Mouse (Mus musculus) stomach, postnatal 0 days (tissue): Measurements from ENCODE around the gene Kcnj14. TPM values are rescaled to one million over a fixed set of nuclear protein-coding genes. Genes with fewer than 3 reads are reported as not detected.

Experiments used
- ATAC-seq: fragments of 200-750 bp; cut with Nextera tagmentation; 2 replicates; pipeline ENCODE4 v1.8.0; 2017; ENCODE audit not compliant: low FRiP score, low TSS enrichment
- DNase-seq: peaks from one replicate; pipeline ENCODE4 v3.0.0-alpha.2; 2016; ENCODE audit warnings: low spot score
- H3K27ac ChIP-seq: fragments of 300-500 bp; sonication (generic); replicated peaks from 2 replicates; pipeline ENCODE4 v1.5.1; 2014; ENCODE audit warnings: mild to moderate bottlenecking, control low read depth
- H3K27me3 ChIP-seq: fragments of 300-500 bp; sonication (generic); 2 replicates; pipeline ENCODE4 v1.6.1; 2014; ENCODE audit warnings: low read length; ENCODE audit not compliant: control insufficient read depth, insufficient read depth
- H3K36me3 ChIP-seq: fragments of 300-500 bp; sonication (generic); 2 replicates; pipeline ENCODE4 v1.6.1; 2014; ENCODE audit warnings: low read length, mixed read lengths; ENCODE audit not compliant: control insufficient read depth, insufficient read depth
- H3K4me1 ChIP-seq: fragments of 300-500 bp; sonication (generic); replicated peaks from 2 replicates; pipeline ENCODE4 v1.6.1; 2014; ENCODE audit warnings: antibody characterized with exemption; ENCODE audit not compliant: control insufficient read depth, insufficient read depth
- H3K4me2 ChIP-seq: fragments of 300-500 bp; sonication (generic); replicated peaks from 2 replicates; pipeline ENCODE4 v1.6.1; 2014; ENCODE audit warnings: low read depth, mild to moderate bottlenecking, control low read depth, moderate library complexity
- H3K4me3 ChIP-seq: fragments of 300-500 bp; sonication (generic); 2 replicates; pipeline ENCODE4 v1.5.1; 2014; ENCODE audit warnings: low read depth, low read length, control low read depth
- H3K9ac ChIP-seq: fragments of 300-500 bp; sonication (generic); 2 replicates; pipeline ENCODE4 v1.6.1; 2014; ENCODE audit warnings: mild to moderate bottlenecking, low read length, control low read depth, mixed read lengths
- H3K9me3 ChIP-seq: fragments of 300-500 bp; sonication (generic); 2 replicates; pipeline ENCODE4 v1.6.1; 2016; ENCODE audit warnings: low read length; ENCODE audit not compliant: control insufficient read depth
- CTCF ChIP-seq: IDR thresholded peaks from 2 replicates; pipeline ENCODE4 v1.5.1; 2016; ENCODE audit warnings: antibody characterized with exemption, low read depth, mild to moderate bottlenecking, moderate library complexity
- EP300 ChIP-seq: optimal IDR thresholded peaks from 2 replicates; pipeline ENCODE3; 2016; ENCODE audit warnings: antibody characterized with exemption
- WGBS: fragments of 180-500 bp; shearing (Covaris S2); extraction: QIAGEN DNeasy Blood & Tissue Kit; methylation state at CpG from one replicate; pipeline ENCODE4 v1.1.7; 2014; 5-methylcytosine and 5-hydroxymethylcytosine counted together
- polyA plus RNA-seq: library from polyadenylated mRNA; unstranded; fragments of >200 nt; fragmentation: Nextera tagmentation; extraction: Ambion mirVana; gene quantifications from 2 replicates; pipeline ENCODE4 v1.2.1, GENCODE M21; 2015

Kcnj14 gene
- polyA plus RNA-seq, 1 experiment from 2014 or later, result 0.22 TPM

DNA sequence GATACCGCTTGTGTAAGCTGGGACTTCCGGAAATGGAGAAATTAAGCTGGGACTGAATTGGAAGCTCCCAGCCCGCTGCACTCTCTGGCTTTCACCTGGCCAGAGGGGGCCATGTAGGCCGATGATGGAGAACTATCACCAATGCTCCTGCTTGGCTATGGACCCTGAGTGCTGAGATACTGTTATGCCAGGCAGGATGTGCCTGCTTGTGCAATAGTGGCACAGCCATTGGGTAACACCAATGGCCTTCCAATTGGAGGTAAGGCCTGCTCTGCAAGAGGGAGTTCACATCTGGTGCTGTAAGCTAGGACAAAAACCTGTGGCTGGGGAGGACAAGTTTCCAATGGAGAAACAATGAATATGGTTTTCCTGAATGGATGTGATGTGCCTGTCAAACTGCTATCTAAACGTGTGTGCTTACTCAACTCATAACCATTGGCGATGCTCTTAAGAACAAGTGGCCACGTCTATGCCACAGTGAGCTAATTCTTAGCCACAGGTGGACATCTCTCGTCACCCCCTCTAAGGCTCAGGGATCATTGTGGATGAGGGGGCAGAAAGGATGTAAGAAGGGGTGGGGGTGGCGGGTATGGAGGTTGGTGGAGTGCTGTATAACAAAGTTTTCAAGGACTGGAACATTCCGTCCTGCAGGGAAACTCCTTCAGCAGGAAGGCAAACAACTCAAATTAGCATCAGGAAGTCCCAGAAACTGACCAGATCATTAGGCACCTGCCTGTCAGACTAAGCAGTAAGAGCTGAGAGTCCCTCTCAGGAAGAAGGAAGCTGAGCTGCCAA lies 18.6 kb upstream of the Kcnj14 start:
- no peaks in the 10 kb centered on the region for H3K36me3 ChIP-seq
- DNase-seq (no peak), ATAC-seq (no peak)
- TF ChIP-seq CTCF (no peak), EP300 (no peak)
- H3K9ac ChIP-seq, result no peak overlapping the region
- no peak overlapping the region for H3K4me2 ChIP-seq
- no peaks in the 10 kb centered on the region for H3K4me1 ChIP-seq
- H3K4me3 ChIP-seq, result no peak overlapping the region
- 88% methylated on average over 10 of the region's 10 CpGs for WGBS
- H3K9me3 ChIP-seq, result no peaks in the 10 kb centered on the region
- no peaks in the 10 kb centered on the region for H3K27me3 ChIP-seq
- no peak overlapping the region for H3K27ac ChIP-seq

DNA sequence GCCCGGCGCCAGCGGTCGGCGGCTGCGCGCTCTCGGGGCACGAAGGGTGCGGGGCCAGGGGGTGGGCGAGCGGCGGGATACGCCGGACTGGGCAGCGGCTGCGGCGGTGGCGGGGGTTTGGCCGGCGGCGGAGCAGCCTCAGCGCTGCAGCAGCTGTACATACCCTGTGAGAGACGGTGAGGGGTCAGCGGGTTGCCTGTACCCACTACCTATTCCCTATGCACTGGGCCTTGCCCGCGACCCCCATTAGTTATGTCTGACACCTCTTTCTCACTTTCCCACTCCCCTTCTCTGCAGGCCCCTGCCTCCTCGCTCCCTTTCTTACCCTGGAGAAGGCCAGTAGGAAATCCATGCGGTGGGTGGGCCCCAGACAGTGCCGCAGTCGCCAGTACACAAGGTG lies 9.3 kb upstream of the Kcnj14 start:
- Histone ChIP-seq H3K27ac (no peak overlapping the region), H3K27me3 (peaks cover 9% of the 10 kb centered on the region), H3K4me2 (peak overlapping the region; percentile 55), H3K4me3 (peak overlapping the region; percentile 44), H3K9me3 (no peaks in the 10 kb centered on the region), H3K4me1 (peaks cover 5% of the 10 kb centered on the region), H3K9ac (peak overlapping the region; percentile 32), H3K36me3 (no peaks in the 10 kb centered on the region)
- DNase-seq (no peak), ATAC-seq (no peak)
- WGBS, result 6% methylated on average over 20 of the region's 31 CpGs
- TF ChIP-seq CTCF, result no peak
- no peak for TF ChIP-seq EP300

DNA sequence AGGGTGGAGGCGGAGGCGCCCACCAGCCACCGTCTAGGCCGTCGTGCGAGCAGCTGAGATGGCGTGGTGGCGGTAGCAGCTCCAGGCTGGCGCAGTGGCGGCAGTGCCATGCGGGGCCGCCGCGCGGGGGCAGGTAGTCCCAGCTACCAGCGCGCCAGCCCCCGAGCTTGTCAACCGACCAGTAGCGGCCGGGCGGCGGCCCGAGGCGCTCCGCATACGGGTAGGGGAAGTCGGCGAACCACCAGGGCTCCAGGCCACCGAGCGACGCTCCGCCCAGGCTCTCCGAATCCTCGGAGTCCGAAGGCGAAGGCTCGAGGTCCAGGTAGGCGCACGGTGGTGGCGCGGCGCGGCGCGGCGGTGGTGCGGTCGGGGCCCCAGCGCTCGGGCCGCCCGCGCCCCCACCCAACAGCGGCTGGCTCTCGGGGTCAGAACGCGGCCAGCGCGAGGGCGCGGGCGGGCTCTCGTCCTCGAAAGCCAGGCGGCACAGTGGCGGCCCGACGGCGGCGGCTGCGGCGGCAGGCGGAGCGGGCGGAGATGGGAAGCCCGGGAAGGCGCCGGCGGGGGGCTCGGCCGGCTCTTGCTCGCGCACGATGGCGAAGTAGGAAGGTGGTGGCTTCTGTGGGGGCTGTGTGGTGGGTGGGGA lies 8.7 kb upstream of the Kcnj14 start:
- Histone ChIP-seq H3K4me3 (peak overlapping the region; percentile 44), H3K9ac (peak overlapping the region; percentile 32), H3K27ac (no peak overlapping the region), H3K36me3 (no peaks in the 10 kb centered on the region), H3K4me2 (peak overlapping the region; percentile 55), H3K27me3 (peaks cover 9% of the 10 kb centered on the region), H3K4me1 (peaks cover 5% of the 10 kb centered on the region), H3K9me3 (no peaks in the 10 kb centered on the region)
- WGBS, result under 1% methylated on average over 46 of the region's 86 CpGs
- DNase-seq (peak; percentile 48), ATAC-seq (peak; percentile 17; the same call in 1 of the 2 replicates)
- TF ChIP-seq CTCF (no peak), EP300 (no peak)

DNA sequence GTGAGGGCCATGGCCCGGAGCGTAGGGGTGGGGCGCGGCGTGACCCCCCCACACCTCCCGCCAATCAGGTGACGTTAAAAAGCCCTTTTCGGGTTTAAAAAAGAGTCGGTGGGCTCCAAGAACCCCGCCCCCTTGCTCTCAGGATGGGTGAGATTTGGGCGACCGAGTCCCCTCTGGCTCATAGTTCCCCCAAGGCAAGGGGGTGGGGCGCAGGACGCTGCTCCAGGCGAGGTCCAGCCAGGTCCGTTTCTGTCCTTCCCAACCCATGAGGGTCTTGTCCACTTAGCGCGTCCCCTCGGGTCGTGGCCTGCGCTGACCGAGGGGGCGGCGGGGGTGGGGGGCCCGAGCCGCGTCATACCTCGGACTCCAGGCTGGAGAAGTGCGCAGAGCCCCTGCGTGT lies 7.8 kb upstream of the Kcnj14 start:
- Histone ChIP-seq H3K27me3 (peaks cover 9% of the 10 kb centered on the region), H3K4me2 (peak overlapping the region; percentile 55), H3K9ac (no peak overlapping the region), H3K9me3 (no peaks in the 10 kb centered on the region), H3K27ac (no peak overlapping the region), H3K4me3 (peak overlapping the region; percentile 44), H3K4me1 (peaks cover 5% of the 10 kb centered on the region), H3K36me3 (peaks cover 4% of the 10 kb centered on the region; the same call in 1 of the 2 replicates)
- no peak for ATAC-seq
- TF ChIP-seq EP300 (no peak), CTCF (no peak)
- peak; percentile 23 for DNase-seq
- 9% methylated on average over 29 of the region's 30 CpGs for WGBS

DNA sequence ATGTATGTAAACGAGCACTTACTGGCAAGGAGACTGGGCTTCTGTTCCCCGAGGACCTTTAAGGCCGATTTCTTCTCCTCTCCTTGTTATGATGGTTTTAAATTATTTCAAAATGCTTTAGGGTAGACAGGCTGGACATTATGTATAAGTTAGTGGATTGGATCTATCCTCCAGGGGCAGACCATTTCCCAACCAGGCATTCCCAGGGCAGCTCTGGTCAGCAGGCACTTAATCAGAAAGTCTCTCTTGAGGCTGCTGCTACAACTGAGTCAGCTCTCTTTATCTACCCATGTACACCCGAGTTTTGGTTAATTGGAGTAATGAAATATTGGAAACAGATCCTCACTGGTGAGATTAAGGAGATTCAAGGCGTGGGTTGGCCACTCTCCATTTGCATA lies 6.5 kb upstream of the Kcnj14 start:
- TF ChIP-seq CTCF (no peak), EP300 (no peak)
- Histone ChIP-seq H3K9me3 (no peaks in the 10 kb centered on the region), H3K27ac (no peak overlapping the region), H3K4me2 (peak overlapping the region; percentile 83; the same call in 1 of the 2 replicates), H3K4me3 (peak overlapping the region; percentile 85), H3K9ac (no peak overlapping the region), H3K27me3 (peaks cover 9% of the 10 kb centered on the region), H3K4me1 (peaks cover 5% of the 10 kb centered on the region), H3K36me3 (peaks cover 16% of the 10 kb centered on the region; the same call in 1 of the 2 replicates)
- DNase-seq (no peak), ATAC-seq (no peak)
- 17% methylated on average over 5 of the region's 5 CpGs for WGBS
